Mouse (Mus musculus): ENCODE results near the gene Grik2. TPM values are rescaled to one million over a fixed set of nuclear protein-coding genes. Genes with fewer than 3 reads are reported as not detected.
A peak's percentile ranks its signal among the peaks of the same experiment; 100 is the strongest.

Grik2 gene
- total and polyA plus RNA-seq, 2 experiments from 2014 or later: 30.2 to 102 TPM

- no peak for DNase-seq
- H3K36me3 ChIP-seq (ENCODE audit: insufficient read depth): no peaks in the 10 kb centered on the region
- no peak overlapping the region for H3K27ac ChIP-seq (ENCODE audit: low read depth, low read length)
- no peaks in the 10 kb centered on the region for H3K27me3 ChIP-seq (ENCODE audit: insufficient read depth, low read length)
- TF ChIP-seq CTCF (IDR thresholded peaks at IDR 0.05; ENCODE audit: low read depth): no peak
- no peak overlapping the region for H3K9ac ChIP-seq
- no peaks in the 10 kb centered on the region for H3K9me3 ChIP-seq (ENCODE audit: low read length)
- H3K4me2 ChIP-seq (ENCODE audit: low read depth): no peak overlapping the region
- no peaks in the 10 kb centered on the region for H3K4me1 ChIP-seq (ENCODE audit: insufficient read depth)
- no peak for ATAC-seq
- no peak overlapping the region for H3K4me3 ChIP-seq (ENCODE audit: low read depth, low read length)
These were observed 19.7 kb downstream of the Grik2 start for GRCm38 (mm10) chr10:49768897-49769296.

- ATAC-seq (no peak), DNase-seq (no peak)
- Histone ChIP-seq H3K9ac (no peak overlapping the region), H3K4me3 (ENCODE audit: low read depth, low read length) (no peak overlapping the region), H3K36me3 (ENCODE audit: insufficient read depth) (no peaks in the 10 kb centered on the region), H3K4me2 (ENCODE audit: low read depth) (no peak overlapping the region), H3K9me3 (ENCODE audit: low read length) (no peaks in the 10 kb centered on the region), H3K4me1 (ENCODE audit: insufficient read depth) (no peaks in the 10 kb centered on the region), H3K27ac (ENCODE audit: low read depth, low read length) (no peak overlapping the region), H3K27me3 (ENCODE audit: insufficient read depth, low read length) (no peaks in the 10 kb centered on the region)
- WGBS: 41% methylated on average over 2 of the region's 2 CpGs
- no peak for TF ChIP-seq CTCF (IDR thresholded peaks at IDR 0.05; ENCODE audit: low read depth)
These were observed 21.0 kb downstream of the Grik2 start for GRCm38 (mm10) chr10:49767556-49767955.

GRCm38 (mm10) chr10:49762607-49763006, 26.0 kb downstream of the Grik2 start:
- WGBS: 27% methylated on average over 2 of the region's 2 CpGs
- Histone ChIP-seq H3K9me3 (ENCODE audit: low read length) (no peaks in the 10 kb centered on the region), H3K36me3 (ENCODE audit: insufficient read depth) (no peaks in the 10 kb centered on the region), H3K4me1 (ENCODE audit: insufficient read depth) (no peaks in the 10 kb centered on the region), H3K4me3 (ENCODE audit: low read depth, low read length) (no peak overlapping the region), H3K9ac (no peak overlapping the region), H3K27me3 (ENCODE audit: insufficient read depth, low read length) (no peaks in the 10 kb centered on the region), H3K27ac (ENCODE audit: low read depth, low read length) (no peak overlapping the region), H3K4me2 (ENCODE audit: low read depth) (no peak overlapping the region)
- ATAC-seq (no peak), DNase-seq (no peak)
- no peak for TF ChIP-seq CTCF (IDR thresholded peaks at IDR 0.05; ENCODE audit: low read depth)

- no peaks in the 10 kb centered on the region for H3K9me3 ChIP-seq (ENCODE audit: low read length)
- no peaks in the 10 kb centered on the region for H3K27me3 ChIP-seq (ENCODE audit: insufficient read depth, low read length)
- H3K9ac ChIP-seq: no peak overlapping the region
- H3K27ac ChIP-seq (ENCODE audit: low read depth, low read length): no peak overlapping the region
- 28% methylated on average over 2 of the region's 2 CpGs for WGBS
- no peak for TF ChIP-seq CTCF (IDR thresholded peaks at IDR 0.05; ENCODE audit: low read depth)
- no peak overlapping the region for H3K4me2 ChIP-seq (ENCODE audit: low read depth)
- H3K4me1 ChIP-seq (ENCODE audit: insufficient read depth): no peaks in the 10 kb centered on the region
- H3K36me3 ChIP-seq (ENCODE audit: insufficient read depth): no peaks in the 10 kb centered on the region
- ATAC-seq: peak; percentile 36; the same call in 1 of the 2 replicates
- DNase-seq: no peak
- no peak overlapping the region for H3K4me3 ChIP-seq (ENCODE audit: low read depth, low read length)
These were observed 36.8 kb downstream of the Grik2 start for GRCm38 (mm10) chr10:49751769-49752168.

GRCm38 (mm10) chr10:49731841-49732240, 56.7 kb downstream of the Grik2 start:
- H3K27ac ChIP-seq (ENCODE audit: low read depth, low read length): no peak overlapping the region
- no peaks in the 10 kb centered on the region for H3K36me3 ChIP-seq (ENCODE audit: insufficient read depth)
- no peak for ATAC-seq
- WGBS: 32% methylated on average over 2 of the region's 2 CpGs
- H3K9ac ChIP-seq: no peak overlapping the region
- H3K4me2 ChIP-seq (ENCODE audit: low read depth): no peak overlapping the region
- H3K9me3 ChIP-seq (ENCODE audit: low read length): no peaks in the 10 kb centered on the region
- no peak for TF ChIP-seq CTCF (IDR thresholded peaks at IDR 0.05; ENCODE audit: low read depth)
- 0 out of 2 replicates have a peak, but pooled peaks cover 5% of the 10 kb centered on the region for H3K4me1 ChIP-seq (ENCODE audit: insufficient read depth)
- no peak overlapping the region for H3K4me3 ChIP-seq (ENCODE audit: low read depth, low read length)
- no peaks in the 10 kb centered on the region for H3K27me3 ChIP-seq (ENCODE audit: insufficient read depth, low read length)
- DNase-seq: no peak

GRCm38 (mm10) chr10:49723706-49724105, 64.9 kb downstream of the Grik2 start:
- no peak for DNase-seq
- H3K9me3 ChIP-seq (ENCODE audit: low read length): no peaks in the 10 kb centered on the region
- no peak overlapping the region for H3K4me2 ChIP-seq (ENCODE audit: low read depth)
- H3K4me3 ChIP-seq (ENCODE audit: low read depth, low read length): no peak overlapping the region
- ATAC-seq: no peak
- no peak overlapping the region for H3K9ac ChIP-seq
- no peaks in the 10 kb centered on the region for H3K4me1 ChIP-seq (ENCODE audit: insufficient read depth)
- 93% methylated on average over 2 of the region's 2 CpGs for WGBS
- H3K27ac ChIP-seq (ENCODE audit: low read depth, low read length): no peak overlapping the region
- no peaks in the 10 kb centered on the region for H3K36me3 ChIP-seq (ENCODE audit: insufficient read depth)
- no peak for TF ChIP-seq CTCF (IDR thresholded peaks at IDR 0.05; ENCODE audit: low read depth)
- H3K27me3 ChIP-seq (ENCODE audit: insufficient read depth, low read length): no peaks in the 10 kb centered on the region

- H3K36me3 ChIP-seq (ENCODE audit: insufficient read depth): no peaks in the 10 kb centered on the region
- H3K9ac ChIP-seq: no peak overlapping the region
- H3K27me3 ChIP-seq (ENCODE audit: insufficient read depth, low read length): no peaks in the 10 kb centered on the region
- H3K27ac ChIP-seq (ENCODE audit: low read depth, low read length): no peak overlapping the region
- no peak for TF ChIP-seq CTCF (IDR thresholded peaks at IDR 0.05; ENCODE audit: low read depth)
- DNase-seq: no peak
- no peak overlapping the region for H3K4me2 ChIP-seq (ENCODE audit: low read depth)
- no peaks in the 10 kb centered on the region for H3K9me3 ChIP-seq (ENCODE audit: low read length)
- no peak for ATAC-seq
- no peak overlapping the region for H3K4me3 ChIP-seq (ENCODE audit: low read depth, low read length)
- 65% methylated on average over 5 of the region's 5 CpGs for WGBS
- no peaks in the 10 kb centered on the region for H3K4me1 ChIP-seq (ENCODE audit: insufficient read depth)
These were observed 71.7 kb downstream of the Grik2 start for GRCm38 (mm10) chr10:49716856-49717255.

- no peak for TF ChIP-seq CTCF (IDR thresholded peaks at IDR 0.05; ENCODE audit: low read depth)
These were observed 78.8 kb downstream of the Grik2 start for GRCm38 (mm10) chr10:49709748-49710147.

More at GRCm38 (mm10) chr10:49709748-49710147, 78.8 kb downstream of the Grik2 start:
- H3K27me3 ChIP-seq (ENCODE audit: insufficient read depth, low read length): no peaks in the 10 kb centered on the region
- H3K4me1 ChIP-seq (ENCODE audit: insufficient read depth): no peaks in the 10 kb centered on the region
- no peaks in the 10 kb centered on the region for H3K36me3 ChIP-seq (ENCODE audit: insufficient read depth)
- no peak overlapping the region for H3K4me2 ChIP-seq (ENCODE audit: low read depth)
- no peak overlapping the region for H3K27ac ChIP-seq (ENCODE audit: low read depth, low read length)
- DNase-seq: no peak
- no peak overlapping the region for H3K4me3 ChIP-seq (ENCODE audit: low read depth, low read length)
- no peaks in the 10 kb centered on the region for H3K9me3 ChIP-seq (ENCODE audit: low read length)
- 75% methylated on average over 3 of the region's 3 CpGs for WGBS
- no peak overlapping the region for H3K9ac ChIP-seq
- no peak for ATAC-seq

Data from forebrain, postnatal 0 days (tissue).